Mouse (Mus musculus) leukemia stem cell, adult 10-12 weeks (primary cell): ENCODE results near the gene Cpa3. TPM values are rescaled to one million over a fixed set of nuclear protein-coding genes. Genes with fewer than 3 reads are reported as not detected.

ENCODE experiments used
- polyA plus RNA-seq: library from polyadenylated mRNA; stranded (reverse); fragments of >175 nt; gene quantifications from 2 replicates; pipeline ENCODE4 v1.2.3, GENCODE M21; 2012; ENCODE audit warnings: low replicate concordance

Gene Cpa3
- polyA plus RNA-seq: 0.72 and 0.96 TPM in 2 replicates

GRCm38 (mm10) chr3:20242050-20242449 is at the start of gene Cpa3:
TSS of gene Cpa3 (minus strand) at chr3:20242181.

DNA sequence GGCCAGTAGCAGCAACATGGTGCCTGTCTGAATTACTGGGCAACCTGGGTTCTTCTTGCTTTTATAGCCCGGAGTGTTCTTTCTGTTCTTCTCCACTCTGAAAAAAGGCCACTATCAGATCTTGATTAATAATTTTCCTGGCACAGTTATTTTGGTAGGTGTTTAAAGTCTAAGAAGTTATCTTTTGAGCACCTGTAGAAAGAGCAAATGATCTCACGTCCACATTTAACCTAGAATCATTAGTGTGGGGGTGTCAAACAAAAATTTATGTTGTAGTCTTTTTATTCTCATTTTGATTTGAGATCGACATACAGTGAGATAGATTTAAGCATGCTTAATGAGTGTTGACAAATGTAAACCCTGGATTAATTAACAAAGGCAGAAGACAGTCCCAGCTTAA is 33.7 kb upstream of the Cpa3 start, which contains the start of gene Cpb1:
Gene Cpb1 (minus strand): TSS at position 101 of the 400 bp plus-strand sequence.

Other genes starting within 250 kb of the Cpa3 start
- gene Hps3, start 206.9 kb downstream of the Cpa3 start, polyA plus RNA-seq: 11.6 and 15.3 TPM in 2 replicates
- 9.5 and 27.5 TPM in 2 replicates for gene Hltf, start 184.4 kb downstream of the Cpa3 start, polyA plus RNA-seq
- gene Gyg, start 86.9 kb downstream of the Cpa3 start, polyA plus RNA-seq: 2.9 and 7.7 TPM in 2 replicates
- gene Cpb1, start 33.6 kb upstream of the Cpa3 start, polyA plus RNA-seq: not detected in 2 replicates
- gene Agtr1b, start 125.0 kb upstream of the Cpa3 start, polyA plus RNA-seq: not detected in 2 replicates